Mouse (Mus musculus): ENCODE measurements around the gene Mon1b.

GRCm38 (mm10) chr8:113673300-113673699, 37.9 kb downstream of the Mon1b start:
- TF ChIP-seq CTCF (IDR thresholded peaks at IDR 0.05; ENCODE audit: low read depth, low read length) (no peak), EP300 (IDR thresholded peaks at IDR 0.05; ENCODE audit: insufficient read depth, low read depth, low read length) (no peak)
